Mouse (Mus musculus): Measurements from ENCODE around the gene Fem1a. TPM values are rescaled to one million over a fixed set of nuclear protein-coding genes. Genes with fewer than 3 reads are reported as not detected.

Gene Fem1a
- polyA plus RNA-seq (2021), result 17.2 TPM

- DNase-seq (ENCODE audit: low read depth, low spot score) (peak; percentile 96), ATAC-seq (peak; percentile 54)
- POLR2A ChIA-PET, result interaction anchor here (0.6 to 1.7 kb wide), 4 partner anchors 32 to 60 kb away, joined by 3 to 4 read pairs (median 4); no protein-coding TSS in a partner anchor
- CTCF ChIA-PET, result interaction anchor here (0.8 to 3.1 kb wide), 20 partner anchors 8 to 130 kb away, joined by 3 to 24 read pairs (median 5); partner anchors contain the start of genes Dpp9 and Ticam1
- H3K27me3 ChIP-seq, result no peaks in the 10 kb centered on the region
- in situ Hi-C loops (cut with MboI; ENCODE audit: low pct_unique_long_range_greater_than_20kb), result loop anchor here (10.0 kb wide), 1 partner anchor 52 kb away; no protein-coding TSS in a partner anchor
- no peak for TF ChIP-seq CTCF (IDR thresholded peaks at IDR 0.05)
These were observed at the start of gene Fem1a for GRCm38 (mm10) chr17:56256239-56256881. Gene Fem1a, plus strand, starts transcription at chr17:56256810.

- ChIA-PET CTCF (interaction anchor here (0.9 to 3.8 kb wide), 5 partner anchors 10 to 53 kb away, joined by 3 to 23 read pairs (median 4); partner anchors contain the start of genes Dpp9 and Fem1a), POLR2A (interaction anchor here (1.1 to 3.4 kb wide), 2 partner anchors 11 to 49 kb away, joined by 3 to 26 read pairs; partner anchors contain the start of gene Dpp9)
- in situ Hi-C loops (cut with MboI; ENCODE audit: low pct_unique_long_range_greater_than_20kb), result loop anchor here (10.0 kb wide), 1 partner anchor 48 kb away; the partner anchor contains the start of gene Fem1a
- DNase-seq (ENCODE audit: low read depth, low spot score) (peak; percentile 85), ATAC-seq (peak; percentile 83)
- H3K27me3 ChIP-seq, result no peaks in the 10 kb centered on the region
- no peak for TF ChIP-seq CTCF (IDR thresholded peaks at IDR 0.05)
These were observed 49.5 kb upstream of the Fem1a start for GRCm38 (mm10) chr17:56206986-56207674.

- POLR2A ChIA-PET, result interaction anchor here (0.5 to 3.4 kb wide), 2 partner anchors 10 to 250 kb away, joined by 3 to 26 read pairs; partner anchors contain the start of gene Dpp9
- CTCF ChIA-PET, result interaction anchor here (1.2 to 3.8 kb wide), 5 partner anchors 9 to 47 kb away, joined by 3 to 23 read pairs (median 4); partner anchors contain the start of genes Dpp9 and Fem1a
- in situ Hi-C loops (cut with MboI; ENCODE audit: low pct_unique_long_range_greater_than_20kb), result loop anchor here (10.0 kb wide), 1 partner anchor 47 kb away; the partner anchor contains the start of gene Fem1a
- ATAC-seq (no peak), DNase-seq (ENCODE audit: low read depth, low spot score) (no peak)
- TF ChIP-seq CTCF (IDR thresholded peaks at IDR 0.05), result no peak
- no peaks in the 10 kb centered on the region for H3K27me3 ChIP-seq
These were observed 48.6 kb upstream of the Fem1a start for GRCm38 (mm10) chr17:56207963-56208530.

GRCm38 (mm10) chr17:56208821-56209220 lies 47.8 kb upstream of the Fem1a start:
- TF ChIP-seq CTCF (IDR thresholded peaks at IDR 0.05), result no peak
- no peaks in the 10 kb centered on the region for H3K27me3 ChIP-seq
- in situ Hi-C loops (cut with MboI; ENCODE audit: low pct_unique_long_range_greater_than_20kb), result loop anchor here (10.0 kb wide), 1 partner anchor 46 kb away; the partner anchor contains the start of gene Fem1a
- POLR2A ChIA-PET, result interaction anchor here (3.4 kb wide), 1 partner anchor 10 kb away, joined by 26 read pairs; the partner anchor contains the start of gene Dpp9
- ATAC-seq (no peak), DNase-seq (ENCODE audit: low read depth, low spot score) (no peak)
- CTCF ChIA-PET, result interaction anchor here (1.2 to 3.8 kb wide), 3 partner anchors 11 to 47 kb away, joined by 3 to 23 read pairs (median 4); partner anchors contain the start of gene Fem1a

- ATAC-seq (no peak), DNase-seq (ENCODE audit: low read depth, low spot score) (no peak)
- in situ Hi-C loops (cut with MboI; ENCODE audit: low pct_unique_long_range_greater_than_20kb), result no loop called here
- CTCF ChIA-PET, result interaction anchor here (1.0 to 1.5 kb wide), 2 partner anchors 9 to 44 kb away, joined by 4 to 5 read pairs; no protein-coding TSS in a partner anchor
- H3K27me3 ChIP-seq, result no peaks in the 10 kb centered on the region
- POLR2A ChIA-PET, result no interaction called here
- TF ChIP-seq CTCF (IDR thresholded peaks at IDR 0.05), result no peak
These were observed 45.5 kb upstream of the Fem1a start for GRCm38 (mm10) chr17:56211090-56211489.

- in situ Hi-C loops (cut with MboI; ENCODE audit: low pct_unique_long_range_greater_than_20kb), result no loop called here
- no peak for TF ChIP-seq CTCF (IDR thresholded peaks at IDR 0.05)
- DNase-seq (ENCODE audit: low read depth, low spot score) (no peak), ATAC-seq (no peak)
- no peaks in the 10 kb centered on the region for H3K27me3 ChIP-seq
- CTCF ChIA-PET, result no interaction called here
- POLR2A ChIA-PET, result no interaction called here
These were observed 43.9 kb upstream of the Fem1a start for GRCm38 (mm10) chr17:56212676-56213075.

GRCm38 (mm10) chr17:56214229-56214628 lies 42.4 kb upstream of the Fem1a start:
- no peak for TF ChIP-seq CTCF (IDR thresholded peaks at IDR 0.05)
- no peaks in the 10 kb centered on the region for H3K27me3 ChIP-seq
- in situ Hi-C loops (cut with MboI; ENCODE audit: low pct_unique_long_range_greater_than_20kb), result no loop called here
- ATAC-seq, result no peak
- POLR2A ChIA-PET, result no interaction called here
- CTCF ChIA-PET, result no interaction called here
- no peak for DNase-seq (ENCODE audit: low read depth, low spot score)

GRCm38 (mm10) chr17:56217670-56218069 lies 38.9 kb upstream of the Fem1a start:
- ChIA-PET POLR2A (interaction anchor here (0.7 to 3.1 kb wide), 5 partner anchors 8 to 35 kb away, joined by 3 to 26 read pairs (median 3); no protein-coding TSS in a partner anchor), CTCF (interaction anchor here (1.6 to 3.0 kb wide), 3 partner anchors 10 to 38 kb away, joined by 4 to 24 read pairs (median 7); partner anchors contain the start of gene Fem1a)
- in situ Hi-C loops (cut with MboI; ENCODE audit: low pct_unique_long_range_greater_than_20kb), result no loop called here
- ATAC-seq, result no peak
- H3K27me3 ChIP-seq, result no peaks in the 10 kb centered on the region
- no peak for TF ChIP-seq CTCF (IDR thresholded peaks at IDR 0.05)
- DNase-seq (ENCODE audit: low read depth, low spot score), result no peak

- DNase-seq (ENCODE audit: low read depth, low spot score), result peak; percentile 69
- ATAC-seq, result peak; percentile 94
- ChIA-PET CTCF (interaction anchor here (0.8 to 3.0 kb wide), 4 partner anchors 11 to 37 kb away, joined by 3 to 24 read pairs (median 4); partner anchors contain the start of gene Fem1a), POLR2A (interaction anchor here (0.7 to 3.1 kb wide), 7 partner anchors 9 to 238 kb away, joined by 3 to 26 read pairs (median 3); partner anchors contain the start of gene Fem1a)
- H3K27me3 ChIP-seq, result no peaks in the 10 kb centered on the region
- in situ Hi-C loops (cut with MboI; ENCODE audit: low pct_unique_long_range_greater_than_20kb), result no loop called here
- no peak for TF ChIP-seq CTCF (IDR thresholded peaks at IDR 0.05)
These were observed 38.0 kb upstream of the Fem1a start, which contains the start of gene Dpp9 for GRCm38 (mm10) chr17:56218377-56219191. Gene Dpp9, minus strand, starts transcription at chr17:56218905.
